Mouse (Mus musculus) gastrocnemius, postnatal 14 days (tissue): ENCODE results near the gene Gm7168. TPM values are rescaled to one million over a fixed set of nuclear protein-coding genes. Genes with fewer than 3 reads are reported as not detected.
"Not testable (repeated sequence)": the region's sequence is repeated elsewhere in the genome, so short reads cannot be mapped to it uniquely, and the experiment has no call there.

Experiments used
- DNase-seq: peaks from one replicate; pipeline ENCODE4 v3.0.0; 2021; ENCODE audit warnings: mixed read lengths
- intact Hi-C: fragments of 180-260 bp; cut with DNase I; formaldehyde crosslinking; loops from one replicate; pipeline ENCODE4 v1.15.1; 2025; ENCODE audit warnings: low total_unique reads
- total RNA-seq, 2 experiments: library from RNA; stranded (reverse); gene quantifications; 2 replicates each; pipeline ENCODE4 v1.2.3; 2021

Gene Gm7168
- total RNA-seq, 2 experiments from 2014 or later, result not detected

DNA sequence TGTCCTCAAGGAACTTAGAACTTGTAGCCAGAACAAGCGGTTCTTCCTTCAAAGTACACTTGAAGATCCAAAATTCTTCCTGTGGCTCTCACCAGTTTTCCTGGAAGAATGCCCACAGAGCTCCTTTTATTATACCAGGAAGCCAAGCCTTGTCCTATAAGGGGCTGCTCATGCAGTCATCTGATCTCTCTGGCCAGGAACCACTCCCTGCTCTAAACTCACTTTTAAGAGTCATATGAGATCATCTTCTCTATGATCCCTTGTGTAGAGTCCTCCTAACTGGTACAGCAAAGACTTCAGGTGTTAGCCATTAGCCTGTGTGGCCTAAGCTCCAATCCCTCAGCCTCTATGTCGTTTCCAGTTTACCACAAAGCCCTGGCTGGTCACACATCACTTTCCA, 21.7 kb downstream of the Gm7168 start:
- intact Hi-C loops, DNase-seq: not testable (repeated sequence)

DNA sequence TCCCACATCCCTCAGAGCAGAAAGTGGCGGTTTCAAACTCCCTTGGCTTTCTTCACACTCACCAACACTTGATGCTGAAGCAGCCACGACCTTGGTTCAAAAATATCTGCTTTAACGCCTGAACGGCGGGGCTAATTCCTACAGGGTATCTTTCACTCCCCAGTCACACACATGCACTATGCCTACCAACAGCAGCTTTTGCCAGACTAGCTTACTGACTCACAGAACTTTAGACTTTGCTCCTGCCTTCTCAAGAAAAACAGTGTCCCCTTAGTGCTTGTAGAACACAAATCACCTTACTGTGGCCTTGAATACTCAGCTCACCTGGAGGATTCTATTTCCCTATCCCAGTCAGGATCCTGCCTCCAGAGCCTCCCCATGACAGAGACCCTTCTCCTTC, 22.6 kb downstream of the Gm7168 start:
- intact Hi-C loops, DNase-seq: not testable (repeated sequence)

DNA sequence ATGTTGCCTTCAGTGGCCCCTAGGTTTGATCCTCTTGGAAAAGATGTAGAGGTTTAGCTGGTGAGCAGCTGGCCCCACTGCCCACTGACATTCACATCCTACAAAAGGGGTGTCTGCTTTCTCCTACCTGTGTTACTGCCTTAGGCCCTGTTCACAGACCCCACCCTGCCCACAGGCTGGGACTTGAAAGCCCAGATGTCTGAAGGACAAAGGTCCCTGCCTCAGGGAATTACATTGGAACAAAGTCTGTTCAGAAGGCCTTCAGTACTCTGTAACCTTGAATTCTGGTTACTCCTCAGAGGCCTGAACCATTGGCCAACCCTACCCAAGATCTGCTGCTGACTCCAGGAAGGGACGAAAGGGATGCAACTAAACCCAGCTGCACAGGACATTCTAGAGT, 39.5 kb downstream of the Gm7168 start:
- DNase-seq, result no peak
- intact Hi-C loops, result no loop called here

DNA sequence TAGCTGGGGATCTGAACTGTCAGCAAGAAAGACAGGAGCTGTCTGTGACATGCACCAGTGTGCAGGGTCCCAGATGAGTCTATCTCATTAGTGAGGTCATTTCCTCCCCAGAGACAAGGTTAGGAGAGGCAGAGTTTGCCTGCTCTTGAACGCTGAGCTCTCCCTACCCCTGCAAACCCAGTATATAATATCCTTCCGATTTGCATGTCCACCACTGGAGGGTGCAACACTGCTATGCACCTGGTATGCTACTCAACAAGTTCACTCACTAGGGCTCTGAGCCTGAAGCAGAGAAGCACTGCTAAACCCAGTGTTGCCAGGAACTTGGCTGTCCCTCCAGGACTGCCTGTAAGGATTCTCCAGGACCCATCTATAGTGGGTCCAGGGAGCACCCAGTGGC, 45.3 kb downstream of the Gm7168 start:
- DNase-seq, intact Hi-C loops: not testable (repeated sequence)

Other genes starting within 250 kb of the Gm7168 start
- 10 to 100 TPM; 77.6 to 81.8 TPM for gene Afdn, start 187.8 kb upstream of the Gm7168 start, total RNA-seq
- 1 to 10 TPM; 1.2 to 1.3 TPM for gene Tcte2, start 186.5 kb upstream of the Gm7168 start, total RNA-seq
- not detected for gene Gm7356, start 55.3 kb downstream of the Gm7168 start, total RNA-seq
- not detected for gene Gm7358, start 111.2 kb downstream of the Gm7168 start, total RNA-seq